Mouse (Mus musculus): ENCODE data around the gene Tlx3.

Tlx3 gene

DNA sequence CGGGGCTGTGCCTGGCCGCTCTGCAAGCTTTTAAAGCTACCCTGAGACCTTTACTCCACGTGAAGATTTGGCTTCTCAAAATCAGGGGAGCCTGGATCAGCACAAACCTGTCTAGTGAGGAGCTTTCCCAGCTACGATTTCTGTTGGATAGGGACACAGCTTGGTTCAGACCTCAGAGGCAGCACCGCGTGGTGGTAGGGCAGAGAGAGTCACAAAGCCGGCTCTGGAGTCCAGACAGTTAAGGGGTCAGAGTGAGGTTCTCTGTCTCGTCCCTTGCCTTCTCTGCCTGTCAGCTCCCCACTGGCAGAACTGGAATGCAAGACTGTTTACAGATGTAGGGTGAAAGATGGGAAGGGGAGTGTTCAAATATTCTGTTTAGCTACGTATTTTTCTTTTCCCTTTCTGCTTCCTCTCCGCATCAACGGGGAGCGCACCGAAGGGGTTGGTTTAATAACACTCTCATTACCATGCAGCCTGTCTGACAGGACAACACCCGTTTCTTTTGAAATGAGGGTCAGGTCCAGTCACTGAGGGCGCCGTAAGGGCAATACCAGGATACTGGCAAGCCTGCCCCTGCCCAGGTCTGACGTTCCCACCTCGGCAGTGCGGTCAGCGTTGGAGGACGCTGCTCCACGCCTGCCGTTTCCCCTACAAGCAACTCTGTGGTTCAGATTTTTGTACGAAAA lies 6.8 kb downstream of the Tlx3 start:
- DNase-seq, result no peak

DNA sequence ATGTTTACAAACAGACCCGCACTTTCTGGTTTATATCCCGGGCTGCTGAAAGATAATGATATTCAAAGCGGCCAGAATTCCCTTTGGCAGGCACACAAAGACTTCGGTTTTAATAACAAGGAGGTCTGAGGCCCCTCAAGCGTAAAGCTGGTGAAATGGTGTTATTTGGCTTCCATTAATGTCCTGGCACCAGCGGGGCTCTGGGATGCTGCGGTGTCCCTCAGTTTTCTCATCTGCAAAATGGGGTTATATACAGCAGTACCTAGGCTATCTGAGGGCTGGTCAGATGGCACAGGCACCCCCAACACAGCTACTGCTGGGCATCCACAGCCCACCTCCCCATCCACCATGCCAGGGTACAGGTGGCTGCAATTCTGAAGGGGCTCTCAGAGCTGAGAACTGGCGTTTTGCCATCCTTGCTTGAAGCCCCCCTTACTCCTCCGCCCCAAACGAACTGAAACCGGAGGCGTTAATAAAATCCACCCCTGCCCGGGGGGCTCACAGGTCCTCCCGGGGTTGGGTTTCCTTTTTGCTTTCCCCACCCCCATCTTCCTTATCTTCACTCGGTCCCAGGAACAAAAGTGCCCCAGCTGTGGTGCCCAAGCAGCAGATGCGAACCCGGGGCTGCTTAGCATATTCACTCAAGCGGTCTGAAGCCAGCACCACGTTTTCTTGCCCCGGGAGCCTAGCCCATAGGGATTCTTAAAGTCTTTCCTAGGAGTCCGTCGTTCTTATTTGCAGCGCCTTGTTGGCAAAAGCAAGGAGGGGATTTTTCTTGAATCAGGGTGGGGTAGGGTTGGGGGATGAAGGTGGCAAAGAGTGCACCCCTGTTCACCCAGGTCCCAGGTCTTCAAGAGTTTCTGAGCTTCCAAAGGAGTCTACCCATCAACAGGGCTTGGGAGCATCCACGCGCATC lies 7.6 kb downstream of the Tlx3 start:
- no peak for DNase-seq

DNA sequence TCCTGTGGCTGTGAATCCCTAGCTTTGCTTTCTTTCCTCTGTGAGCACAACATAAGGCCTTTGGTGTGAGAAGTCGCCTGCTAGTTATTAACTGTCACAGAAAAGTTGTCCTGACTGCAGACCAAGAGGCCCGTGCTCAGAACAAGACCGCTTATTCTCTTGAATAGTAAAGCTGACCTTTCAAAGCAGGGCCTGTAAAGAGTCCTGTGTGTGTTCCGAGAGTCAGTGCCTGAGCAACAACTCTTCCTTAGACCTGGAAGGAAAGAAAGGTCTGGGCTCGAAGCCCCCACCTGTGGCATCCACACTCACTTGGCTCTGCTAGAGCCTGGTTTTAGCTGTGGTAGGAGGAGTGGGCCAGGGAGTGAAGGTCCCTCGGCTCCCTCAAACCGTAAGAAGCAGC lies 8.3 kb downstream of the Tlx3 start:
- no peak for DNase-seq

GRCm38 (mm10) chr11:33193695-33194094 lies 9.7 kb downstream of the Tlx3 start:
- DNase-seq, result no peak

DNA sequence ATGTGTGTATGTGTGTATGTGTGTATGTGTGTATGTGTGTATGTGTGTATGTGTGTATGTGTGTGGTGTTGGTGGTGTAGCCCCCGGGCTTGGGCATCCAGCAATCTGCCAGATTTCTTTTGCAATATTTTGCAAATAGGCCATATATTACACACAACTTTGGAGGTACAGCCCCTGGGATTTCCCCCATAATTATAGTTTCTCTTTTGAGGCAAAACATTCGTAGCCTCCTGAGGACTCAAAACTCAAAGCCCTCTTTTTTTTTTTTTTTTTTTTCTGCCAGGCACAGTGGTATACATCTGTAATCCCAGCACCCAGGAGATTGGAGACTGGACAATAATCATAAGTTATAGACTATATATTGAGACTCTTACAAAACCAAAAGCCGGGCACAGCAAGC lies 21.6 kb downstream of the Tlx3 start:
- no peak for DNase-seq

DNA sequence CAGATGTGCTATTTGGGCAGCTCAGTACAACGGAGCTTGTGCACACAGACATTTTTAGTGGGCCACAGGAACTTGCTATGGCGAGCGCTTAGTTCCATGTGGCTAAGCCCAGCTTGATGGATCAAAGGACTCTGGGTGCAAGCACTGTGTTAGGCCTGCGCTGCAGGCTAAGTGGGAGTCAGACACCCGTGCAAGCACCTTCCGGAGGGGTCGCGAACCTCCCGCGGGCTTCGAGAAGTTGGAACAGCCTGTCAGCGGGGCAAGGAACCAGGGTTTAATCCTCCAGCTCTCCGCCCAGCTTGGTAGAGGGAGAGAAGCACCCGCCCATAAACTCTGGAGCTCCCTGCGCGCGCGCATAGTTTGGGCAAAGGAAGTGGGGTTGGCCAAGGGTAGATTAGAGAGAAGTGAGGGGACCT lies 22.7 kb downstream of the Tlx3 start:
- DNase-seq, result no peak

DNA sequence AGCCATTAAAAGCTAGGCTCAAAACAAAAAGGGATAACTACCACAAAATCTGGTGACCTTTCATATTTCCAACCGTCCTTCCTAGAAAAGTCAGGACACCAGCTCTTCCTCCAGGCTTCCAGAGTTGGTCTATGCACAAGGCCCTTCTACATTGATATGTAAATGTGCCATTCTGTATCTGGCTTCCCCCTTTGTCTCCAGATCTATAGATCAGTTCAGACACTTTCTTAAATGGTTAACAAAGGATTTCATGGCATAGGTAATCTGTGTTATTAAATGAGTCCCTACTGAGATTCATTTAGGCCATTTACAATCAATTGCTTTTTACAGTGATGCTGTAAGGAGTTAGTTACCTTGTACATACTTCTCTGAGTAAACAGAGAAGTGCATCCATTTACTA lies 23.6 kb downstream of the Tlx3 start:
- DNase-seq, result no peak

DNA sequence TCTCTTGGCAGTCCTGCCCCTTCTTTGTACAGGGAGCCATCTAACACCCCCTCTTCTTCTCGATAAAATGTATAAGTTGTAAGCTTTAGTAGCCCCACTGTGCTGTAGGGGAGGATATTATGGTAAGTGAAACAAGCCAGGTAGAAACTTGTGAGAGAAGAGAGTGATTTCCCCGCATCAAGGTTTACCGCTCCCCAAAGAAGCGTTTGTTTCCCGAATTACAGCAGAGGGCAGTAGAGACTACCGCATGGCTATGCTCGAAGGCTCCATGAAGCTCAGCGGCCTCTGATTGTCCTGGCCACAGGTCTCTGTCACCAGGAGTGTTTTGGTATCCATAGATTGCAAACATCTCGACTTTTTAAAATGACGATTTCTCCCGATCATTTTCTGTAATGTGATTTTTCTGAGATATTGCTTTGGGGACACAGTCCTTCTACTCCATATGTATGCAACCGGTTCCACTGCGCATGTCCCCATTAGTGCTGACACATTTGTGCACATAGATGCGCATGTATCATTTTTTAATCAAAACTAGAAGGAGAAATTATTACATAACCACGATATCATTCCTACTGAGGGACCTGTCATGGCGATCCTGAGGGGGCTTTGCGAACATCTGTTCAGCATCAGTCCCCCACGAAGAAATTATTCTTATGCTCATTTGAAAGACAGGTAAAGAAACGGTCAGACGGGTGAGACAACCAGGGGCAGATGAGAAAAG lies 26.7 kb downstream of the Tlx3 start:
- DNase-seq, result peak; percentile 20

DNA sequence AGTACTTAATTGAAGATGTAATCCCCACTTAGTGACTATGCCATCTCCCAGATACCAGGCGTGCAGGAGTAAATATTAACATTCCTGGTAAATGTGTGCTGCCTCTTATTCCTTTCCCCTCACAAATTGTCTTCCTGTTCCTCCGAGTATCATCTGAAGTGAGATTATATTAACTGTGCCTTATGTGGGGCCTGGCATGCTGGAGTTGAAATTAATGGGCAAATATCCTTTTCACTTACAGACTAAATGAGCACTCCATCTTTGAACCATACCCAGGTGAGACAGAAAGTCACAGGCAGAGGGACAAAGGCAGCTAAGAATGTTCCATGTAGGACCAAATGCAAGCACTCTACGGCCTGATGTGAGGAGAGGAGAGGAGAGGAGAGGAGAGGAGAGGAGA lies 27.6 kb downstream of the Tlx3 start:
- no peak for DNase-seq

GRCm38 (mm10) chr11:33170489-33170888 lies 32.9 kb downstream of the Tlx3 start:
- DNase-seq, result peak; percentile 56

GRCm38 (mm10) chr11:33162998-33163506 lies 40.3 kb downstream of the Tlx3 start, which contains the start of gene Npm1:
Gene Npm1 (minus strand): TSS chr11:33163206.
- peak; percentile 99 for DNase-seq

DNA sequence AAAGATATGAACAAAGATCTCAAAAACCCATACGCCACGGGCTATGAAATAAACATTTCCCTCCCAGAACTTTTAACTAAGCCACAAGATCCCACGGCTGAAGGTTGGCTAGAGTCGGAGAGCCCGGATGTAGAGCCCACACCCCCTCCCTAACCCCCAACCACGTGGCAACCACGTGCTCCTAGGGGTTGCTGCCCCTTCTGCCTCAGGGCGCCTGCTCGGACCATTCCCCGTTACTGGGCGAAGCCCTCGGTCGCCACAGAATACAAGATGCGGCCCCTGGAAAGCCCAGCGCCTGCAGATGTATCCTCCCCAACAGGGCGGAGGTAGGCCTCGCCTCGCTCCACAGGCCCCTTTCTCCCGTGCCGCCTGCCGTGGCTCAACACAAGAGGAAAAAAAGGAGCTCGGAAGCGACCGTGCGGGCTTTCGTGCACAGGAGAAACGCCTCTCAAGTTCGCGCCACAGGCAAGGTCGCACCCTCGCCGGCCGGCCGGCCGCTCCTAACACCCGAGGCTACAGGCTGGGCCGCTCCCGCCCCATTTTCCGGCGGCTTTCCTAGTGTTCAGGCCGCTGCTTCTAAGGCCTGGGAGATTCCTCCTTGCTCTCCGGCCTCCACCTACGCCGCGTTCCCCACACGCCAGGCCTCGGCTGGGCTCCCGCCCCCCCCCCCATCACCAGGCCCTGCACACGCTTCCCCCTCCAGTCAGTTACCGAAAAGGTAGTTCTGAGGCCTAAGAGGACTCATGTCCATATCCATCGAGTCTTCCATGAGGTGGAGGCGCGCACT lies 41.0 kb downstream of the Tlx3 start:
- peak; percentile 65 for DNase-seq

DNA sequence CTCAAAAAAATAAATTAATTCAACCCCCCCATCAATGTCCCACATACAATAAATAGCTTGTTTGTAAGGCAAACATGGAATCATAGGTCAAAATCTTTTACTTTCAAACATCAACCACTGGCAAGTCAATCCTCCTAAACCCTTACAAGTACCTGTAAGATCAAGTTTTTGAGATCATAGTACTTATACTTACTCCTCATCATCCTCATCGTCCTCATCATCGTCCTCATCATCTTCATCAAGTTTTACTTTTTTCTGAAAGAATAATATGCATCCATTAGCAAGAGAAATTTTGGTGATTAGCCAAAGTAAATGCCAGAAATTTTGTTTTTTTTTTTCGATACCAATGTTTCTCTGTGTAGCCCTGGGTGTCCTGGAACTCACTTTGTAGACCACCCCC lies 43.6 kb downstream of the Tlx3 start:
- DNase-seq, result no peak

DNA sequence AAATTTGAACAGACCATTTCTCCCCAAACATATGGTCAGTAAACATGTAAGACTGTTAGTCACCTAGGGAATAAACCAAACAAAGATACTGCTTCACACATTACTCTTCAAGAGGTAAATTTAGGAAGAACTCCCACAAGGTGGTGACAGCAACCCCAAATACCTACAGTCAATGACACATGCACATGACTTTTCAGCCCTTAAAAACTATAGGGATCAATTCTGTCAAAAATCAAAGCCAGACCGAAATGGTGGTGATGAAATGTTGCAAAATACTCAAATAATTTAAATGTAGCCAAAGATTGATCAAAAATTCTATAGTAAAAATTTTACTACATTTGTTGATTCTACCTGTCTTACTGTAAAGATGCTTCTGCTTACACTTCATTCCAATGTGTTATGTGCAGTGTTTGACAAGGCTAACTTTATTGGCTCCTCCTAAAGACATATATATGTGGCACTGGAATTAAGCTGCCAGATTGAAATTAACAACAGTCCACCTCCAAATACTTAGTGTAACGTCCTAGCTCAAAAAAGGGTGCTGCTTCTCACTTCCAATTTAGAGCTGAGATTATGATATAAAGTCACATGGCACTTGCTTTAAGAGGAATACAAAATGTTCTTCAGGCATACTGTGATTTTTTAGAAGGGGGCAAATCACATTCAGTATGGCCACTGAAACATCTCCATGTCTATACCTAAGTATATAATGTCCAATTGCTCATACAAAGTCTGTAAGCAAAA lies 45.8 kb downstream of the Tlx3 start:
- no peak for DNase-seq

DNA sequence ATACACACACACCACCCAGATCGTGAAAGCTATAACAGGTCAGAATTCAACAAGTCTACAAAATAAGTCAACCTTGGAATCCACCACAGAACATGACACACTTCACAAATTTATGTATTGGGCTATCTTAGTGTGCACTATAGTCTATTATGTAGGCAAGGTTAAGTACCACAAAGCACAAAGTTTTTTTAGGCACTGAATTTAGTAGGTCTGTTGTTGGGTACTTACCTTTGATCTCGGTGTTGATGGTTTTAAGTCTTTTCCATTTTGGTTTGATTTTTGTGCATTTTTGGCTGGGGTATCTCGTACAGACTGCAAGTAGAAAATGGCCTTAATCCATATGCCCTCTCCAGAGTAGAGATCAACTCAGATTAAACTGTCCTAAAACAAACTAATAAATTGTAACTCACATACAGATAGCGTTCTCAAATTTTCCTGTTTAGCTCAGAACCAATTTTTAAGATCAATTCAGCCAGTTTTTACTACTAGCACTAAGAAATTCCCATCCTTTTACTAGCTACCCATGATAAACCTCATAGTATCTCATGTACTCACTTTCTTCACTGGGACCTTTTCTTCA lies 46.9 kb downstream of the Tlx3 start:
- no peak for DNase-seq

GRCm38 (mm10) chr11:33154459-33154858 lies 48.9 kb downstream of the Tlx3 start:
- no peak for DNase-seq

GRCm38 (mm10) chr11:33152997-33153396 lies 50.4 kb downstream of the Tlx3 start:
- DNase-seq, result no peak

DNA sequence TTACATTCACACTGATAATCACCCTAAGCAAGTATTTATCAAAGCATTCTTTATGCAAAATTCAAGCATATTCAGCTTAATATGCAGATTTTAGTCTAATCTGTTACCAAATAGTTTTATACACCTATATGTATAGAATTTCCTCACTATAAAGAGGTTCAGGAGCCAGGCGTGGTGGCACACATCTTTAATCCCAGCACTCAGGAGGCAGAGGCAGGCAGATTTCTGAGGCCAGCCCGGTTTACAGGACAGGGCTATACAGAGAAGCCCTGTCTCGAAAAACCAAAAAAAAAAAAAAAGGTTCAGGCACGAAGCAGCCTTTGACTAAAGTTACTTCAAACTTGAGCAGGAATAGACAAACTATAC lies 51.6 kb downstream of the Tlx3 start:
- DNase-seq, result no peak

DNA sequence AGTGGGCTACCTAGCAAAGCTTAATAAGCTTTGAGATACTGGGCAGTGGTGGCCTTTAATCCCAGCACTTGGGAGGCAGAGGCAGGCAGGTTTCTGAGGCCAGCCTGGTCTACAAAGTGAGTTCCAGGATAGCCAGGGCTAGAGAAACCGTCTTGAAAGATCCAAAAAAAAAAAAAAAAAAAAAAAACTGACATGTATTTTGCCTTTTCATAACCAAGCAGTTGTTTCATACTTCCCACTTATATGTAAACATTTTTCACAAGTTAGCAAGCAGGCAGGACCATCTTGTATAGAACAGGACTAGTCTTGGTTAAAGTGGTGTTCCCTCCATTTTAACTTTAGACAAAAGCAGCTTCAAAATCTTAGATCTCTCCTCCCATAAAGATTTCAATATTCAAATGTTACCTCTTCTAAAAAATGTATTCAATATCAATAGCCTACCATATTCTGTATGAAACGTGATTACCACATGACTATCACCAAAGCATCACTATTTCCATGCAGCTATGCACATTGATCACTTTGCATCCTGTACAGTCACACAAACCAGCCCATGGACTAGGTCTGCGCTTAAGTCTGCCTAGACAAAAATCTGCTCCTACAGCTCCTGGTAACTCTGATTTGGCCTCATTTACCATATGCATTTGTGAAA lies 52.1 kb downstream of the Tlx3 start:
- DNase-seq, result no peak
